Mouse (Mus musculus): ENCODE results near the gene Vmp1. TPM values are rescaled to one million over a fixed set of nuclear protein-coding genes. Genes with fewer than 3 reads are reported as not detected.
A peak's percentile ranks its signal among the peaks of the same experiment; 100 is the strongest.

The Vmp1 gene
- polyA plus RNA-seq, 1 experiment from 2014 or later: 93.0 TPM

GRCm38 (mm10) chr11:86583313-86583825, 100.3 kb downstream of the Vmp1 start:
- WGBS: 88% methylated on average over 3 of the region's 3 CpGs

GRCm38 (mm10) chr11:86582543-86583260, 100.9 kb downstream of the Vmp1 start:
- Histone ChIP-seq H3K4me3 (no peak overlapping the region), H3K4me1 (peaks cover 53% of the 10 kb centered on the region), H3K36me3 (replicated peaks) (no peaks in the 10 kb centered on the region; the same call in 1 of the 2 replicates), H3K27me3 (ENCODE audit: poor library complexity, severe bottlenecking) (no peaks in the 10 kb centered on the region), H3K9me3 (no peaks in the 10 kb centered on the region), H3K27ac (no peak overlapping the region)
- WGBS: 88% methylated on average over 7 of the region's 7 CpGs
- DNase-seq (ENCODE audit: extremely low spot score, low spot score): no peak

More at GRCm38 (mm10) chr11:86583313-86583825, 100.3 kb downstream of the Vmp1 start:
- Histone ChIP-seq H3K27me3 (ENCODE audit: poor library complexity, severe bottlenecking) (no peaks in the 10 kb centered on the region; the same call in 1 of the 2 replicates), H3K9me3 (no peaks in the 10 kb centered on the region), H3K27ac (no peak overlapping the region), H3K4me3 (no peak overlapping the region), H3K4me1 (peaks cover 56% of the 10 kb centered on the region), H3K36me3 (replicated peaks) (no peaks in the 10 kb centered on the region; the same call in 1 of the 2 replicates)
- no peak for DNase-seq (ENCODE audit: extremely low spot score, low spot score)

- WGBS: 93% methylated on average over 12 of the region's 12 CpGs
- Histone ChIP-seq H3K4me3 (no peak overlapping the region), H3K9me3 (no peaks in the 10 kb centered on the region), H3K27ac (no peak overlapping the region), H3K4me1 (peaks cover 53% of the 10 kb centered on the region), H3K36me3 (replicated peaks) (no peaks in the 10 kb centered on the region; the same call in 1 of the 2 replicates), H3K27me3 (ENCODE audit: poor library complexity, severe bottlenecking) (no peaks in the 10 kb centered on the region)
- DNase-seq (ENCODE audit: extremely low spot score, low spot score): no peak
Observed at GRCm38 (mm10) chr11:86581943-86582542, 101.6 kb downstream of the Vmp1 start.

GRCm38 (mm10) chr11:86581250-86581753, 102.3 kb downstream of the Vmp1 start:
- Histone ChIP-seq H3K4me1 (peaks cover 52% of the 10 kb centered on the region), H3K4me3 (no peak overlapping the region), H3K36me3 (replicated peaks) (no peaks in the 10 kb centered on the region; the same call in 1 of the 2 replicates), H3K9me3 (no peaks in the 10 kb centered on the region), H3K27me3 (ENCODE audit: poor library complexity, severe bottlenecking) (no peaks in the 10 kb centered on the region), H3K27ac (peak overlapping the region; percentile 6; the same call in 1 of the 2 replicates)
- no peak for DNase-seq (ENCODE audit: extremely low spot score, low spot score)
- WGBS: 64% methylated on average over 11 of the region's 11 CpGs

GRCm38 (mm10) chr11:86580319-86581113, 103.1 kb downstream of the Vmp1 start:
- WGBS: 88% methylated on average over 9 of the region's 9 CpGs
- peak overlapping the region; percentile 6; the same call in 1 of the 2 replicates for H3K27ac ChIP-seq

GRCm38 (mm10) chr11:86579731-86580318, 103.8 kb downstream of the Vmp1 start:
- Histone ChIP-seq H3K27ac (no peak overlapping the region), H3K9me3 (no peaks in the 10 kb centered on the region), H3K4me3 (no peak overlapping the region), H3K36me3 (replicated peaks) (no peaks in the 10 kb centered on the region; the same call in 1 of the 2 replicates), H3K4me1 (peaks cover 50% of the 10 kb centered on the region), H3K27me3 (ENCODE audit: poor library complexity, severe bottlenecking) (no peaks in the 10 kb centered on the region)
- WGBS: 87% methylated on average over 10 of the region's 10 CpGs
- DNase-seq (ENCODE audit: extremely low spot score, low spot score): no peak

More at GRCm38 (mm10) chr11:86580319-86581113, 103.1 kb downstream of the Vmp1 start:
- H3K4me3 ChIP-seq: no peak overlapping the region
- no peaks in the 10 kb centered on the region for H3K27me3 ChIP-seq (ENCODE audit: poor library complexity, severe bottlenecking)
- no peaks in the 10 kb centered on the region for H3K9me3 ChIP-seq
- H3K36me3 ChIP-seq (replicated peaks): no peaks in the 10 kb centered on the region; the same call in 1 of the 2 replicates
- no peak for DNase-seq (ENCODE audit: extremely low spot score, low spot score)
- H3K4me1 ChIP-seq: peaks cover 53% of the 10 kb centered on the region

- no peak overlapping the region for H3K4me3 ChIP-seq
- H3K27ac ChIP-seq: 0 out of 2 replicates have a peak overlapping the region, but pooled peaks have one; percentile 11
- H3K36me3 ChIP-seq (replicated peaks): no peaks in the 10 kb centered on the region
- H3K4me1 ChIP-seq: peaks cover 50% of the 10 kb centered on the region
- H3K9me3 ChIP-seq: no peaks in the 10 kb centered on the region
- H3K27me3 ChIP-seq (ENCODE audit: poor library complexity, severe bottlenecking): no peaks in the 10 kb centered on the region
- DNase-seq (ENCODE audit: extremely low spot score, low spot score): no peak
- WGBS: 81% methylated on average over 25 of the region's 25 CpGs
Observed at GRCm38 (mm10) chr11:86578809-86579730, 104.6 kb downstream of the Vmp1 start.

GRCm38 (mm10) chr11:86578106-86578808, 105.4 kb downstream of the Vmp1 start:
- H3K4me1 ChIP-seq: peaks cover 50% of the 10 kb centered on the region
- 90% methylated on average over 6 of the region's 6 CpGs for WGBS
- no peak overlapping the region for H3K4me3 ChIP-seq
- no peaks in the 10 kb centered on the region for H3K9me3 ChIP-seq
- H3K27me3 ChIP-seq (ENCODE audit: poor library complexity, severe bottlenecking): no peaks in the 10 kb centered on the region
- DNase-seq (ENCODE audit: extremely low spot score, low spot score): no peak
- H3K36me3 ChIP-seq (replicated peaks): no peaks in the 10 kb centered on the region
- H3K27ac ChIP-seq: peak overlapping the region; percentile 69

- 75% methylated on average over 4 of the region's 4 CpGs for WGBS
- Histone ChIP-seq H3K36me3 (replicated peaks) (no peaks in the 10 kb centered on the region), H3K27ac (peak overlapping the region; percentile 69), H3K4me1 (peaks cover 50% of the 10 kb centered on the region), H3K9me3 (no peaks in the 10 kb centered on the region), H3K27me3 (ENCODE audit: poor library complexity, severe bottlenecking) (no peaks in the 10 kb centered on the region), H3K4me3 (no peak overlapping the region)
- no peak for DNase-seq (ENCODE audit: extremely low spot score, low spot score)
Observed at GRCm38 (mm10) chr11:86577231-86577630, 106.4 kb downstream of the Vmp1 start.

GRCm38 (mm10) chr11:86575632-86576378, 107.8 kb downstream of the Vmp1 start:
- H3K9me3 ChIP-seq: no peaks in the 10 kb centered on the region
- 0 out of 2 replicates have a peak overlapping the region, but pooled peaks have one; percentile 15 for H3K27ac ChIP-seq
- WGBS: 90% methylated on average over 7 of the region's 7 CpGs
- no peak overlapping the region for H3K4me3 ChIP-seq
- DNase-seq (ENCODE audit: extremely low spot score, low spot score): no peak
- peaks cover 57% of the 10 kb centered on the region for H3K4me1 ChIP-seq
- H3K36me3 ChIP-seq (replicated peaks): no peaks in the 10 kb centered on the region
- no peaks in the 10 kb centered on the region for H3K27me3 ChIP-seq (ENCODE audit: poor library complexity, severe bottlenecking)
